Mouse (Mus musculus) bone marrow macrophage, adult 2 months (primary cell): ENCODE measurements at regions not wholly inside any gene's neighbourhood (a gene's known extent, or its start where the extent isn't known, plus 50 kb on each side); places are given as distances from the start of the nearest gene placed in this dataset.

ENCODE experiments used
- CTCF ChIP-seq: IDR thresholded peaks from 2 replicates; pipeline ENCODE4 v1.5.1; 2012; ENCODE audit warnings: low read depth, mild to moderate bottlenecking, low read length, moderate library complexity
- POLR2A ChIP-seq: IDR thresholded peaks from 2 replicates; pipeline ENCODE4 v1.6.1; 2012; ENCODE audit warnings: mild to moderate bottlenecking, low read depth, low read length, borderline replicate concordance

GRCm38 (mm10) chr13:91372130-91372875 is 87.8 kb upstream of the Ssbp2 start:
- no peak for TF ChIP-seq CTCF
- no peak for TF ChIP-seq POLR2A
